Mouse (Mus musculus) brown adipose tissue, adult 24 weeks (tissue): Measurements from ENCODE around the gene D930007J09Rik. TPM values are rescaled to one million over a fixed set of nuclear protein-coding genes. Genes with fewer than 3 reads are reported as not detected.

ENCODE experiments used
- polyA plus RNA-seq: library from polyadenylated mRNA; stranded (reverse); fragments of >200 nt; gene quantifications from 2 replicates; pipeline ENCODE4 v1.2.4, GENCODE M21; 2012; ENCODE audit not compliant: missing spikeins, insufficient read depth, insufficient read length

The D930007J09Rik gene
- polyA plus RNA-seq, 1 experiment = not detected

Other genes starting within 250 kb of the D930007J09Rik start
- gene Mylk4, start 18.9 kb downstream of the D930007J09Rik start, polyA plus RNA-seq = 2.5 and 11.1 TPM in 2 replicates
- gene Wrnip1, start 811 bp downstream of the D930007J09Rik start, polyA plus RNA-seq = 4.9 and 8.0 TPM in 2 replicates
- gene Serpinb1a, start 48.3 kb upstream of the D930007J09Rik start, polyA plus RNA-seq = 2.0 and 4.4 TPM in 2 replicates
- not detected in 2 replicates for gene Serpinb1c, start 95.4 kb upstream of the D930007J09Rik start, polyA plus RNA-seq
- gene Serpinb6b, start 162.4 kb upstream of the D930007J09Rik start, polyA plus RNA-seq = 1.2 and 2.9 TPM in 2 replicates
- gene Serpinb9, start 200.4 kb upstream of the D930007J09Rik start, polyA plus RNA-seq = 6.1 and 9.8 TPM in 2 replicates
- gene Serpinb9b, start 224.6 kb upstream of the D930007J09Rik start, polyA plus RNA-seq = not detected in 2 replicates